Mouse (Mus musculus): Measurements from ENCODE around the gene Cers6. TPM values are rescaled to one million over a fixed set of nuclear protein-coding genes. Genes with fewer than 3 reads are reported as not detected.

The Cers6 gene
- polyA plus RNA-seq, 1 experiment from 2014 or later, result 36.7 TPM

DNA sequence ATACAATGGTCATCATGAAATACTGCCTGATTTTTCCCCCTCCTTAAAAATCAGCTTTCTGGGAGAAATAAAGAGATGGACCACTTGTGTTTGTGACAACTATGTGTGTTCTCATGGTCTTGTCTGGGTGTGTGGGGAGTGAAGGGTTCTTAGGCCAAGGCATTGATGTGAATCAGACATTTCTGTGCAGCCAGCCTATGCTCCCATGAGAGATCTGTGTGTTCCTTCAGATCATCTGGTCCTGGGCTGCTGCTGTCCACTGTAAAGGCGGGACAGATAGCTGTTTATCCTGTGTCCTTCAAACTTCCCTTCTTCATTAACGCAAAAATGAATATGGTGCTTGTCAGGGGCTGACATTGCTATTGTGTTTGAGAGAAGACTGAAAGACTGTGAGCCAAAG, 150.6 kb downstream of the Cers6 start:
- ATAC-seq, result peak; percentile 47; the same call in 1 of the 2 replicates
- H3K36me3 ChIP-seq (ENCODE audit: poor library complexity, severe bottlenecking), result no peaks in the 10 kb centered on the region
- peak overlapping the region; percentile 33 for H3K4me2 ChIP-seq
- peak overlapping the region; percentile 76 for H3K27ac ChIP-seq
- no peak overlapping the region for H3K4me3 ChIP-seq
- no peaks in the 10 kb centered on the region for H3K27me3 ChIP-seq
- WGBS, result 63% methylated on average over 2 of the region's 2 CpGs
- H3K9me3 ChIP-seq (replicated peaks), result no peaks in the 10 kb centered on the region
- peaks cover 23% of the 10 kb centered on the region for H3K4me1 ChIP-seq
- H3K9ac ChIP-seq, result no peak overlapping the region

DNA sequence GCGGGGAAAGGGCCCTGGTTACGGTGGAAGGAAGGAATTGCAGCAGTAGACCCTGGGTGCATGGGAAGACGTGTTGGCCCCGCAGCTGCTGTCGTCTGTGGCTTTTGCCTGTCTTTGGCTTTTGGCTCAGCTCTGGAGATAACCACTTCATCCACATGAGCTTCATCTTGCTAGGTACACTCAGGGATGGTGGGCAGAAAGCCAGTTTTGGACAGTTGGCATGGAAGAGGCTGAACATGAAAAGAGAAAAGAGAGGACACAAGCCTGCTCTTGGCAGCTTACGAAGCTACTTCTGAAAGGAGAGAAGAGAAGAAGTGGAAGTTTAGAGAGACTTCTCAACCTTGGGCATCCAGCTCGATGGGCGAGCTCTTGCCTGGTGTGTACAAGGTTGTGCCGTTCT, 153.0 kb downstream of the Cers6 start:
- 95% methylated on average over 9 of the region's 9 CpGs for WGBS

DNA sequence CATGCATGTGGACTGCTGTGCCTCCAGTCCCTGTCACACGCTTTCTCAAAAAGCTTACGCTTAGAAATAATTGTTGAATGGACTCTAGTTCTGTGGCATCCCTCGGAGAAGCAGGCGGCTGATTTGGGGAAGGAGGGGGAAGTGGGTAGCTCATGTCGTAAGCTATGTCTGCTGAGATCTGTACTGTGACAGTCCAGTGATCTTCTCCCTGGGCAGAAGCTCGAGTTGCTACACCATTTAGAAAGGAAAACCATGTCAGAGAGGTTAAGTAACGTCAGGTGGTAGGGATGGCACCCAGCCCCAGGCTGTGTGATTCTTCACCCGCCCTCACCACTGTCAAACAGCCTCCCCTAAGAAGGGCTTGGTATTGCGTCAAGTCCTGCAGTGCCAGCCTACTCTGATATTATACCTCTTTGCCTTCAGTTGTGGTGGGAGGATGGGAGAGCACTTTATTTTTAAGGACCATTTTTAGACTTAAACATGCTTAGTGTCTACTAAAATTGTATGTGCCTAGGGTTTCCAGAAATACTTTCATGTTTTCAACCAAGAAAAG, 154.0 kb downstream of the Cers6 start:
- H3K4me2 ChIP-seq, result no peak overlapping the region
- H3K4me1 ChIP-seq, result peaks cover 23% of the 10 kb centered on the region
- H3K27me3 ChIP-seq, result no peaks in the 10 kb centered on the region
- WGBS, result 87% methylated on average over 9 of the region's 9 CpGs
- H3K9me3 ChIP-seq (replicated peaks), result no peaks in the 10 kb centered on the region
- no peak overlapping the region for H3K4me3 ChIP-seq
- H3K36me3 ChIP-seq (ENCODE audit: poor library complexity, severe bottlenecking), result no peaks in the 10 kb centered on the region
- no peak overlapping the region for H3K27ac ChIP-seq
- H3K9ac ChIP-seq, result no peak overlapping the region
- no peak for ATAC-seq

More for the DNA sequence above, 153.0 kb downstream of the Cers6 start:
- Histone ChIP-seq H3K36me3 (ENCODE audit: poor library complexity, severe bottlenecking) (no peaks in the 10 kb centered on the region), H3K4me2 (no peak overlapping the region), H3K27ac (no peak overlapping the region), H3K9me3 (replicated peaks) (no peaks in the 10 kb centered on the region), H3K4me1 (peaks cover 23% of the 10 kb centered on the region), H3K27me3 (no peaks in the 10 kb centered on the region), H3K9ac (no peak overlapping the region), H3K4me3 (no peak overlapping the region)
- ATAC-seq, result no peak

DNA sequence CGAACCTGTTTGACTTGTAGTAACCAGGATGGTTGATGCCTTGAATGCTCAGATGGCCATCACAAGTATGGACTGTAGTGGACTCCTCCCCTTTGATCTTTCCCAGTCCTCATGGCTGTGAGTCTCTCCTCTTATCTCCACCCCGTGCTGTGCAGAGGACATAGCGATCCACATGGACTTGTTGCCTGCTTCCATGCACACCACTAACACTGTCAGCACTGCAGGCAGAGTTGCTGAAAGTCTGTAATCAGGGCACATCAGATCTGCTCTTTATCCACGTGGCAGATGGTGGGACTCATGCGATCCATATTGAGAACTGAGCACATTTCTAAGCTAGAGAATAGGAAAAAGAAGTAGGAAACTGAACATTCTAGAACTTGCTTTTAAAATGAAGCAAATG, 154.6 kb downstream of the Cers6 start:
- H3K9ac ChIP-seq, result no peak overlapping the region
- H3K4me2 ChIP-seq, result no peak overlapping the region
- no peak overlapping the region for H3K4me3 ChIP-seq
- H3K27me3 ChIP-seq, result no peaks in the 10 kb centered on the region
- peaks cover 20% of the 10 kb centered on the region for H3K4me1 ChIP-seq
- no peak for ATAC-seq
- H3K9me3 ChIP-seq (replicated peaks), result no peaks in the 10 kb centered on the region
- WGBS, result 91% methylated on average over 5 of the region's 5 CpGs
- H3K36me3 ChIP-seq (ENCODE audit: poor library complexity, severe bottlenecking), result no peaks in the 10 kb centered on the region
- no peak overlapping the region for H3K27ac ChIP-seq

DNA sequence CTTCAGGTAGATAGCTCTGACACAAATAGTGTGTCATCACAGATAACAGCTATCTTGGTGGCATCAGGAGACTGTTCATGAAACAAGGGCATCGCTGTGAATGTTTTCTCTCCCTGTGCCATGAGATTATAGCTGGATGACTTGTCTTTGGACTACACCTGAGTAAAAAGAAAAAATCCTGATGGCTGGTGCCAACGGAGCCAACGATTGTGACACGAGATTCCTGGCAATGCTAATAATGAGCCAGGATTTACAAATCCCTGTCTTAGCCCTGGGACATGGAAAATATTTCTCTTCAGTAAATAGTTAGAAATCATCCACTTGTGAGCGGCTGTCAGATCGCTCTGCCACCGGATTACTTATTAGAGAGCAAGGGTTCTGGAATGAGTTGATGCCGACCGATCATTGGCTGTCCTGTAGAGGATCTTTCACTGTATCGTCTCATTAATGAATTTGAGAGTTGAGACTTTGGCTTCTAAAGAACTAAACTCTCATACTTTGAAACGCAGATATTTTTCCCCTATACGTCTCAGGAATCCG, 157.9 kb downstream of the Cers6 start:
- H3K4me3 ChIP-seq, result no peak overlapping the region
- no peak overlapping the region for H3K4me2 ChIP-seq
- H3K4me1 ChIP-seq, result peaks cover 1% of the 10 kb centered on the region; the same call in 1 of the 2 replicates
- H3K36me3 ChIP-seq (ENCODE audit: poor library complexity, severe bottlenecking), result no peaks in the 10 kb centered on the region
- 95% methylated on average over 13 of the region's 13 CpGs for WGBS
- no peaks in the 10 kb centered on the region for H3K27me3 ChIP-seq
- H3K27ac ChIP-seq, result no peak overlapping the region
- no peak for ATAC-seq
- H3K9me3 ChIP-seq (replicated peaks), result no peaks in the 10 kb centered on the region
- no peak overlapping the region for H3K9ac ChIP-seq

DNA sequence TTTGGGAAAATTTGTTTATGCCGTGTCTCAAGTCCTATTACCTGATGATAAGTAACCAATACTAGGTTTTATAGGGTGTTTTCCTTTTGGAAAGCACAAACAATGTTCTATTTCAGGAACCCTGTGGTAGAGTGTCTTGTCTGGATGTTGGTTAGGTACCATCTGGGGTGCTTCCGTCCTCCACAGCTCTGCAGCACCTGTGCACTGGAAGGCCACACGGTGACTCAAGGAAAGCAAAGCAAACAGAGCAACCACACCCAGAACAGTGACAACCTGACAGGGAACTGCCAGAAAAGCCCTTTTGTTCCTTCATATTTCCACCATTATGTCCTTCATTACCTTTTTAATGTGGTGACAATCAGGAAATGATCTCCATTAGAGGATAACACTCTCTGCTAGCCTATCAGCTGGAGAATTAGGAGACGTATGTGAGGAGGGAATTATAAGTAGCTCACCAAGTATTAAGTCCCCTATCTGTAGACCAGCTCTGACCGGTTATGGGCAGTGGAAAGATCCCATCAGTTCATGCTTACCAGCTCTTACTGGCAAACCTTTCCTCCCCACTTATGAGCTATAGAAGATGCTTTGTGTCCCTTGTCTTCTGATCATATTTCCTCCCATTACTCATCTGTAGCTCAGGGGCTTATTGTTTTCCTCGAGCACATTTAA, 158.7 kb downstream of the Cers6 start:
- H3K4me2 ChIP-seq, result no peak overlapping the region
- H3K36me3 ChIP-seq (ENCODE audit: poor library complexity, severe bottlenecking), result no peaks in the 10 kb centered on the region
- 88% methylated on average over 6 of the region's 6 CpGs for whole genome bisulfite sequencing
- no peak overlapping the region for H3K27ac ChIP-seq
- no peak overlapping the region for H3K9ac ChIP-seq
- H3K4me1 ChIP-seq, result peaks cover 4% of the 10 kb centered on the region; the same call in 1 of the 2 replicates
- H3K4me3 ChIP-seq, result no peak overlapping the region
- H3K27me3 ChIP-seq, result no peaks in the 10 kb centered on the region
- no peak for ATAC-seq
- no peaks in the 10 kb centered on the region for H3K9me3 ChIP-seq (replicated peaks)

DNA sequence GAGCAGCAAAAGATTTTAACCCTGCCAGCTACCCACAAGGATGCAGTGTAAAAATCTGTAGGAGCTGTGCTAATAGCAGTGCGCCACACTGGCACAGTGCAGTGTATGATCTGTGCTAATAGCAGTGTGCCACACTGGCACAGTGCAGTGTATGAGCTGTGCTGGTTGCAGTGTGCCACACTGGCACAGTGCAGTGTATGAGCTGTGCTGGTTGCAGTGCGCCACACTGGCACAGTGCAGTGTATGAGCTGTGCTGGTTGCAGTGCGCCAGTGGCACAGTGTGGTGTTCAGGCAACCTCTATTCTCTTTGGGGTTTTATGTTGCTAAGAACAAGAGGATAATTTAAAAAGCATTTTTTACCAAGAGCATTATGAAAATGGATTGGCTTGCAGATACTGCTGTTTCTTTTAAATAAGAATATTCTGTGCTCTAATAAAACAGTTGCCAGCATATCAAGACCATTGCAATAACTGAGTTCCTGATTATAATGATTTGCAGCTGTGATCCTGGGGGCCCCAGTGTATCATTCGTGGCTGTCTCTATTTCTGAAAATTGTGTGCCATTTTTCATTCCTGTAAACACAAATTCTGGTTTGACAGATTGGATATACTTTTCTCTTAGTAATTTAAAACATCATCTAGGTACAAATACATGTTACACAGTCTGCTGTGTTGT, 159.5 kb downstream of the Cers6 start:
- Histone ChIP-seq H3K4me3 (no peak overlapping the region), H3K4me1 (peaks cover 4% of the 10 kb centered on the region; the same call in 1 of the 2 replicates), H3K27ac (no peak overlapping the region), H3K9ac (no peak overlapping the region), H3K4me2 (no peak overlapping the region), H3K36me3 (ENCODE audit: poor library complexity, severe bottlenecking) (no peaks in the 10 kb centered on the region), H3K27me3 (no peaks in the 10 kb centered on the region), H3K9me3 (replicated peaks) (no peaks in the 10 kb centered on the region)
- WGBS, result 90% methylated on average over 4 of the region's 4 CpGs
- ATAC-seq, result peak; percentile 67; the same call in 1 of the 2 replicates

DNA sequence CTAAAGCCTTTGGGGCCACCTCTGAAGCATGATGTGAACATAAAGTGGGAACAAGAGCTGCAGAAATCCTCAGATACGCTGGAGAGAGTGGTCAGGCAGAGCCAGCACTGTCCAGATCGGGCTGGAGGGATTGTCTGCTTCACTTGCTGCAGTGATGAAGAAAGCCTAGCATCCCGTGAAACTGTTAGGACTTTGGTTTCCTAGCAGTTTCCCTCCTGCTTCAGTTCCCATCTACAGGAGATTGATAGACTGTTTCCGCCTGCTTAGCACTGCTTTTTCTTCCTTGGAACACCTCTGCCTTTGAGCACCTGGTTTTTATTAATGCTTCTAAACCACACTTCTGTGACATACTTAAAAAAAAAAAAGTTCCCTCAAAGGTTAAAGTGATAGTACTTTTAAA, 160.3 kb downstream of the Cers6 start:
- no peak overlapping the region for H3K27ac ChIP-seq
- no peaks in the 10 kb centered on the region for H3K27me3 ChIP-seq
- no peaks in the 10 kb centered on the region for H3K36me3 ChIP-seq (ENCODE audit: poor library complexity, severe bottlenecking)
- ATAC-seq, result no peak
- peaks cover 4% of the 10 kb centered on the region; the same call in 1 of the 2 replicates for H3K4me1 ChIP-seq
- no peak overlapping the region for H3K9ac ChIP-seq
- no peaks in the 10 kb centered on the region for H3K9me3 ChIP-seq (replicated peaks)
- H3K4me2 ChIP-seq, result no peak overlapping the region
- WGBS, result 51% methylated on average over 4 of the region's 4 CpGs
- no peak overlapping the region for H3K4me3 ChIP-seq

DNA sequence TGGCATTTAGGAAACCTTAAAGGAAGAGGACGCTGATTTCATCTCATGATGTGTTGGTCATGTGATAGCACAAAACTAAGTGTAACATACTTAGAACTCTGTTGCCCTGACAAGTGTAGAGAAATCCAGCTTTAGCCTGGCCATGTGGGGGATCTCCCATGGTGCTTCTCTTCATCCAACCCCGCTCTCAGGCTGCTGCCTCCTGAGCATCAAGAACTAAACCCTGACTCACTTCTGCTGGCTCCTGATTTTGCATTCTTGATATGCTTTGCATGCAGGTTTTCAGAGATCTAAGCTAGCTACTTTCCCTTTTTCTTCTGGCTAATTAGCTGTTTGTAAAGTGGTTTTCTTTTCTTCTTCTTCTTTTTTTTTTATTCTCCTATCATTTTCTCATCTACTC, 163.6 kb downstream of the Cers6 start:
- peaks cover 6% of the 10 kb centered on the region; the same call in 1 of the 2 replicates for H3K36me3 ChIP-seq (ENCODE audit: poor library complexity, severe bottlenecking)
- H3K27ac ChIP-seq, result no peak overlapping the region
- no peak overlapping the region for H3K4me2 ChIP-seq
- peaks cover 9% of the 10 kb centered on the region for H3K9me3 ChIP-seq (replicated peaks)
- no peak for ATAC-seq
- H3K9ac ChIP-seq, result no peak overlapping the region
- no peak overlapping the region for H3K4me3 ChIP-seq
- WGBS, result 74% methylated on average over 2 of the region's 2 CpGs
- H3K4me1 ChIP-seq, result peaks cover 4% of the 10 kb centered on the region; the same call in 1 of the 2 replicates
- H3K27me3 ChIP-seq, result no peaks in the 10 kb centered on the region

DNA sequence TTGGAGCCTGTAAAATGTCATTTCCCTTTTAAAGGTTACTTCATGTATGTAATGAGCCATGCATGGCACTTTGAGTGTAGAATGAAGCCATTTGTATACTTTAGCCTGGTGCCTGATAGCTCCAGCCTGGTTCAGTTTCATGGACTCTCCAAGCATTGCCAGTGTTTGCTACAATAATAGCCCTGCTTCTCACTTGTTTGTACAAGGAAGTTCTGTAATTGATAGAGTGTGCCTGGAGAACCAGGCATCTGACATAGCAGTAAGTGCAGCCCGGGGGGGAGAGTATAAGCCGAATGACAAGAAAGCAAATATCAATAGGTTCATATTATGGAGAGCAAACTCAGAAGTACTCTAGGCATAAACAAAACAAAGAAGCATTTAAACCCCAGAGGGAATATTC, 171.3 kb downstream of the Cers6 start:
- Histone ChIP-seq H3K9ac (no peak overlapping the region), H3K27ac (no peak overlapping the region)
- ATAC-seq, result no peak

DNA sequence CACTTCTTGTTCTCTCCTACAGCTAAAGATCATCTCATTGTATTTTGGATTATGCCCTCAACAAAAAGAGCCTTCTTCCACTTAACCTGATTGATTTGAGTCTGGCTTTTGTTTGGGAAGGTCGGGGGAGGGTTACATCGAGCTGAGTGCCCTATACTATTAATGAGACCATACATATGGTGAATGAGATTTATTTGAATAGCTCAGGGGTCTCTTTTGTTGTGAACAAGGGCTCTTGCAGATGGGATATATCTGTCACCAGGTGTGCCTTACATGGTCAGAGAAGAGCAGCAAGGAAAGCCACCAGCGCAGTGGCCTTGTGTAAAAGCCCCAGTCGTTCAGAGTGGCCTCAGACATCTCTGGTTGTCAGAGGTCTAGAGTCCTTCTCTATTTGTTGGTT, 174.2 kb downstream of the Cers6 start:
- no peak for ATAC-seq

More for the DNA sequence above, 171.3 kb downstream of the Cers6 start:
- Histone ChIP-seq H3K36me3 (ENCODE audit: poor library complexity, severe bottlenecking) (peaks cover 6% of the 10 kb centered on the region; the same call in 1 of the 2 replicates), H3K4me3 (no peak overlapping the region), H3K9me3 (replicated peaks) (peaks cover 9% of the 10 kb centered on the region), H3K4me2 (no peak overlapping the region), H3K27me3 (no peaks in the 10 kb centered on the region), H3K4me1 (no peaks in the 10 kb centered on the region; the same call in 1 of the 2 replicates)
- 82% methylated on average over 2 of the region's 2 CpGs for WGBS

DNA sequence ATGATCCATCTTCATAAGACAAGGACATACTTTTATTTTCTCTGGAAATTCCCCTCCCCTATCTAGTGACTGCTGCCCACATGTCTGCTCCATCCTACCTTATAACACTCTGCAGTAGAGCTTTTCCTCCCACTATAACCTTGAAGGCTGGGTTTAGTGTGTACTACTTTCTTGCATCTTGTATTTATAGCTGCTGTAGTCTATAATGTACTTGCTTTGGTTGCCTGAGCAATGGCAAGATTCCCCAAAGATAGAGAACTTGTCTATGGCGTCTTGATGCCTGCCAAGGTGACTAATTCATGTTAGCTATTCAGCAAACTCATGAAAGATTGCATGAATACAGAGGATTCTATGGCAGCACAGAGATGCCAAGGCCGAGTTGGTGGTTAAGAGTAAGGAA, 176.1 kb downstream of the Cers6 start:
- H3K27me3 ChIP-seq, result no peaks in the 10 kb centered on the region
- no peaks in the 10 kb centered on the region; the same call in 1 of the 2 replicates for H3K4me1 ChIP-seq
- ATAC-seq, result no peak
- H3K4me2 ChIP-seq, result no peak overlapping the region
- no peak overlapping the region for H3K9ac ChIP-seq
- H3K27ac ChIP-seq, result no peak overlapping the region
- no peaks in the 10 kb centered on the region for H3K36me3 ChIP-seq (ENCODE audit: poor library complexity, severe bottlenecking)
- no peak overlapping the region for H3K4me3 ChIP-seq
- WGBS, result 81% methylated on average over 2 of the region's 2 CpGs
- H3K9me3 ChIP-seq (replicated peaks), result no peaks in the 10 kb centered on the region

More for the DNA sequence above, 174.2 kb downstream of the Cers6 start:
- no peak overlapping the region for H3K4me2 ChIP-seq
- H3K4me1 ChIP-seq, result no peaks in the 10 kb centered on the region; the same call in 1 of the 2 replicates
- no peak overlapping the region for H3K9ac ChIP-seq
- no peaks in the 10 kb centered on the region for H3K27me3 ChIP-seq
- H3K9me3 ChIP-seq (replicated peaks), result no peaks in the 10 kb centered on the region
- H3K36me3 ChIP-seq (ENCODE audit: poor library complexity, severe bottlenecking), result no peaks in the 10 kb centered on the region
- no peak overlapping the region for H3K27ac ChIP-seq
- 6% methylated on average over 4 of the region's 4 CpGs for WGBS
- no peak overlapping the region for H3K4me3 ChIP-seq
